Mouse (Mus musculus) monocyte, adult 59 days (primary cell): Measurements from ENCODE around the gene Micall1. TPM values are rescaled to one million over a fixed set of nuclear protein-coding genes. Genes with fewer than 3 reads are reported as not detected.

Experiments
- total RNA-seq, 2 experiments: library from RNA; stranded (reverse); gene quantifications; one replicate each; pipeline ENCODE4 v1.2.4; 2023

The Micall1 gene
- 10 to 100 TPM; 13.9 to 16.0 TPM for total RNA-seq

DNA sequence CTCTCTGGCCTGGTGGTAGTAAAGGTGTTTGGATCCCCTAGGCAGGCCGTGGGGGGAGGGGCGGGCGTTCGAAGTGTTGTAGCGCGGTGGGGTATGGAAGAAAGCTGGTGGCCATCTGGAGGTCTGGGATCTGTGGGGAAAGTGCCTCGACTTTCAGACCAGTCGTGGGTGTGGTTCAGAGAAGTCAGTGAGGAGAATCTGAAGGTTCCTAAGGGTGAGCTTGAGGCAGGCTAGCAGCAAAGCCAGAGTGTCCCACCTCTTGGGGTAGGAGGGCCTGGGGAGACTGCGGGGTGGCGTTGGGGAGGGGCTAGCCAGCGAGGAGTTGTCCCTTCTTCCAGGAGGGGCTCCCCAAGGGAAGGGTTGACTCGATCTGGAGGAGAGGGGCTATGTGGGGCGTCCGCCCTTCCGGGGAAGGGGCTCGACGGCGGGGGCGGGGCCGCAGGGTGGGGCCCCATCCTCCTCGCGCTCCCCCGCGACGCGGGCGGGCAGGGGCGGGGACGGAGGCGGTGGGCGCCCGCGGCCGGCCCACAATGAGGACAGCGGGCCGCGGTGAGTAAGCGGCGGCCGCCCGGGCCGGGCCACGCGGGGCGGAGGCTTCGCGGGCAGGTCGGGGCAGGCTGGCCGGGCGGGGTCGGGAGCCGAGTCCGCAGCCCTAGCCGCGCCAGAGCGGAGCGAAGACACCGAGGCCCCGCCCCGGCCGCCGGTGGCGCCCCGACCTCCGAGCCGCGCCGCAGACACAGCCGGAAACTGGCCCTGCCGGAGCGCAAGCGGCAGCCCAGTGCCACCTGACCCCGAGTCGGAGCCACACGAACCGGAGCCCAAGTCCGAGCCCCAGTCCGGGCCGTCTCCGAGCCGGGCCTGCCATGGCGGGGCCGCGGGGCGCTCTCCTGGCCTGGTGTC lies at the start of gene Micall1:
Gene Micall1, plus strand, starts transcription at position 478 of the 900 bp plus-strand sequence.

DNA sequence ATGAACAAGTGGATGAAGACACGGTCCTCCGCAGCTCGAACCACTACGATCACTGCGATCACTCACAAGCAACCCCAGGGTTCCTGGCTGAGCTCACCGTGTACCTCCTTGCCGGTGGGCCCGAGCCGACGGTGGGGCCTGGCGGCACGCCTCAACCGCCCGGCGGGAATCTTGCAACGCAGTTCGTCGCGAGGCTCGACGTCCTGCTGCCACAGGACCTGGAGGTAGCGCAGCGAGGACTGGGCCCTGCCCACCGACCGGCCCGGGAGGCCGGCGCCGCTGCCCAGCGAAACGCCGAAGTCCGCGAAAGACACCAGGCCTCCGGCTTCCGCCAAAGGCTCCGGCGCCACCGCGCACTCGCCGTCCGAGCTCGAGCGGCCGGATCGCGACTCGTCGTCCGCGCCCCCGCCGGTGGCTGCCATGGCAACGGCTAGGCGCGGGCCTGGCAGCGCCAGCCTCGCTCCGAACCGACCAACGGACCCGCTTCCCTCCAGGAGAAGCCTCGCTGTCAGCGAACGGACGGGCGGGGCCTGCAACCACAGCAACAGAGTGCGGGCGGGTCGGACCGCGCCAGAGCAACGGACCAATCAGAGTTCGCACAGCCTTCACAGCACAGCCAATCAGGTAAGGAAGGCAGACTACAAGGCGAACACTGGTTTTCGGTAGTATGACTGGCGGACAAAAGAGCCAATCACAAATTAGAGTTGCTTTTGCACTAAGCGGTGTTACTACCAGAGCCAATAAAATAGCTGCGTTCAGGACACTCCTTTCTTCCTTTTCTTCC lies 46.1 kb upstream of the Micall1 start, which contains the start of gene Ankrd54:
Gene Ankrd54, minus strand, starts transcription at position 518 of the 784 bp plus-strand sequence.

DNA sequence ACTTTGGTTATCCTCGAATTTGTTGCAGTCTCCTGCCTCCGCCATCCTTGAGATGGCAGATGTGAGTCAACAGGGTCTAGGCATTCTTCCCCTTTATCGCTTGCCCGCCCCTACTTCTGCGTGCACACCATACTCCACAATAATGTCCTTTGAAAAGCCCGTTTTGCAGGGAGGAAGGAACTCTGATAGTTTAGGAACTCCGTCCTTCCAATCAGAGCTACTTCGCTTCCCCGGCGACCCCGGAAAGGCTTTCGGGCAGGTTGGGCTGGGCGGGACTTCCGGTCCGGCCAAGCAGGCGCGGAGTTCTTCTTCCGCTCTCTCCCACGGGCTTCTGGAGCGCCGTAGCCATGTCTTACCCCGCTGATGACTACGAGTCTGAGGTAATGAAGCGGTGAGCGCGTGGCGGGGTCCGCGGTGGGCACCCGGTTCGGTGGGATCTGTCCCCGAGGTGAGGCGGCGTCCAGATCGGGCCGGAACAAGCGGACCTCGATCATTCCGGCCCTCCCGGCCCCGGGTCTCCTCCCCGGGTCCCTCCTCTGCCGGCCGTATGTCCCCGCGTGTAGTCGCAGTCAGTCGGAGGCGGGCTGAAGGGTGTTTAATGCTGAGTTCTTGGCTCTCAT lies 33.7 kb upstream of the Micall1 start, which contains the start of gene Eif3l:
Gene Eif3l, plus strand, starts transcription at position 267 of the 620 bp plus-strand sequence.

DNA sequence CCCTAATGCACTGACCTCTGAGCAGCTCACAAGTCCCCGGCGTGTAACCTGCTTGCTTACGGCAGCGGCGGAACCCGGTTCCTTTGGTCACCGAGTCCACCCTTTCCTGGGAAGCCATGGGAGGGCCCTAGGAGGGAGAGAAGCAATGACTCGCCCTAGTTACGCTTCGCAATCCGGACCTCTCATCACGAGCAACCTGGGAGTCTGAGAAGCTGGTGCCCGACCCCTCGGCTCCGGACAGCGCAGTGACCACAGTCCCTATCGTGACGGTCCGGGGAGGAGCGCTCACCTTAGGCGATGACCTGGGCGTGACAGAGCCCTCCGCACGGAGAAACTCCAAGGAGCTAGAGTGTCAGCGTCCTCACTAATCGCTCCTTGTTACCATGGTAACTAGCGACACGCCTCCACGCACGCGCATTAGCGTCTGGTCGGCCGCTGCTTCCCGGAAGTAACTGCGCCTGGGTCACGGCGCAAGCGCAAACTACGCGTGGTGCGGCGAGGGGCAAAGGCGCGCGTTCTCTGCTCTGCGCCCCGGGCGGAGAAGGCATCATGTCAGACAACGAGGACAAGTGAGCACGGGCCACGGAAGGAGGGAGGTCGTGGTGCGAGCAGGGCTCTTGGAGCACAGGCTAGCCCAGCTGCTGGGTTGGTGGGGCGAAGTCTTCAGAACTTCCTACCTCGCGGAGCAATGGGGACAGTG lies 32.3 kb downstream of the Micall1 start, which contains the start of the genes Polr2f and 1700088E04Rik:
Gene Polr2f, plus strand, starts transcription at position 144 of the 700 bp plus-strand sequence.
Gene 1700088E04Rik, minus strand, starts transcription at position 388 of the 700 bp plus-strand sequence.

DNA sequence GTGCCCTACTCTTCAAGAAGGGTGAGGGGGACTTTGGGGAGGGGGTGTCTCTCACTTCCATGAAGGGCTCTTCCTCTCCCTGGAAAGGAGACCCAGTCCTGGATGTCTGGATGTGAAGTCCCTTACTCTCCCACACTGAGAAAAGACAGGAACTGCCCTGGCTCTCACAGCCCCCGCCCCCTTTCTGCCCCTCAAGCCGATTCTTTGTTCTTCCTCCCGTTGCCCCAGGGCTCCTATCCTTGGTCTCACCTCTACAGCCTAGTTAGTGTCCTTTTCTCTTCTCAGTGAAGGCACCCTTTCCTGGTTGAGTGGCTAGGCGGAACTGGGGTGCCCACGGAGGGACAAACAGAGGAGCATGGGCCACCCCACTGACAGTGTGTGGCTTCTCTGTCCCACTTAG lies 56.4 kb downstream of the Micall1 start, which contains the start of gene Sox10:
Gene Sox10, minus strand, starts transcription at position 101 of the 400 bp plus-strand sequence.

Other genes with a start within 250 kb of the Micall1 start
- 100 to 1,000 TPM; 103 TPM for gene Gga1, start 231.7 kb upstream of the Micall1 start, total RNA-seq
- gene Gm49510, start 209.2 kb upstream of the Micall1 start, total RNA-seq, result under 1 TPM in 1 of 2 experiments, not detected in 1; 0.49 TPM
- gene Sh3bp1, start 209.1 kb upstream of the Micall1 start, total RNA-seq, result 100 to 1,000 TPM; 271 to 290 TPM
- gene Pdxp, start 195.0 kb upstream of the Micall1 start, total RNA-seq, result 1 to 10 TPM; 2.1 to 2.8 TPM
- 100 to 1,000 TPM; 166 to 215 TPM for gene Lgals1, start 182.2 kb upstream of the Micall1 start, total RNA-seq
- 10 to 100 TPM; 27.1 to 27.5 TPM for gene Nol12, start 174.0 kb upstream of the Micall1 start, total RNA-seq
- gene Triobp, start 161.2 kb upstream of the Micall1 start, total RNA-seq, result 10 to 100 TPM; 47.8 to 54.4 TPM
- gene H1f0, start 80.4 kb upstream of the Micall1 start, total RNA-seq, result 10 to 100 TPM; 41.2 to 48.2 TPM
- gene Galr3, start 67.0 kb upstream of the Micall1 start, total RNA-seq, result not detected
- gene Ankrd54, start 46.0 kb upstream of the Micall1 start, total RNA-seq, result 10 to 100 TPM; 14.7 to 17.8 TPM
- 10 to 100 TPM; 90.7 to 95.1 TPM for gene Eif3l, start 33.7 kb upstream of the Micall1 start, total RNA-seq
- 10 to 100 TPM; 49.3 to 59.7 TPM for gene Polr2f, start 32.1 kb downstream of the Micall1 start, total RNA-seq
- gene 1700088E04Rik, start 32.4 kb downstream of the Micall1 start, total RNA-seq, result under 1 TPM in 1 of 2 experiments, not detected in 1; 0.42 TPM
- gene Sox10, start 56.3 kb downstream of the Micall1 start, total RNA-seq, result not detected
- gene Pick1, start 120.3 kb downstream of the Micall1 start, total RNA-seq, result 10 to 100 TPM; 12.3 to 12.7 TPM
- gene Gm49486, start 120.5 kb downstream of the Micall1 start, total RNA-seq, result under 1 TPM in 1 of 2 experiments, not detected in 1; 0.21 TPM
- gene Slc16a8, start 145.9 kb downstream of the Micall1 start, total RNA-seq, result not detected
- not detected for gene Baiap2l2, start 176.6 kb downstream of the Micall1 start, total RNA-seq
- gene Pla2g6, start 219.5 kb downstream of the Micall1 start, total RNA-seq, result 1 to 10 TPM; 4.7 to 7.8 TPM
- gene Maff, start 237.7 kb downstream of the Micall1 start, total RNA-seq, result 10 to 100 TPM; 70.0 to 72.2 TPM